Mouse (Mus musculus): Measurements from ENCODE around the gene C1qc.

Gene C1qc

DNA sequence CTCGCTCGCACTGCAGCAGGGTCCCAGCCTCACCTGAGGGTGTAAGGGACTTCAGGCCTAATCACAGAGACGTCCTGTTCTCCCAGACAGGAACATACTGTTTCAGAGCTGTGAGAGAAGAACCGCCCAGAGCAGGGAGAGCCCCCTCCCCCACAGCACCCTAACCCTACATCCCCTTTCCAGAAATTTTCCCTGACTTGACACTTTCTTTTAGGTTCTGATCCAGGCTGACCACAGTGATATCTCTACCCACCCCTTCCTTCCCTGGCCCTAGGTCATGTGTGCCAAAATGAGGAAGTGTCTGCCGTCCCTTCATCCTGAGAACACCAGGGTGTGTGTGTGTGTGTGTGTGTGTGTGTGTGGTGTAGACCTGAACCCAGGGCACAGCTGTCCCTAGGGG lies at the start of gene C1qc:
Gene C1qc, minus strand, starts transcription at position 255 of the 400 bp plus-strand sequence.
- no peak for DNase-seq (ENCODE audit: low spot score in 2 of 2)

DNA sequence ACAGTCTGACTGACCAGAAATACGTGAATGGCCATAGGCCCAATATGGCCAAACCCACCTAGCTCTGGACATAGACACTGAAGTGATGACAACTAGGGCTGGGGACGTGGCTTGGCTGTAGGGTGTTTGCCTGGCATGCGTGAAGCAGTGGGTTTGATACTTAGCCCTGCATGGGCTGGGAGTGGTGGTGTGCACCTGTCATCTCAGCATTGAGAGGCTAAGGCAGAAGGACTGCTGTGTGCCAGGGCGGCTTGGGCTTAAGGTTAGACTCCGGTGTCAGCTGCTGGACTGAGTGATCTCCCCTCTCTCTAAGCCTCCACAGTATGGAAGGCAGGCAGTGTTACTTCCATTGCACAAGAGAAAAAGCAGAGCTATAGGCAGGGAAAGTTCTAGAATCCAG lies 45.1 kb upstream of the C1qc start:
- DNase-seq (ENCODE audit: low spot score in 2 of 2): no peak

DNA sequence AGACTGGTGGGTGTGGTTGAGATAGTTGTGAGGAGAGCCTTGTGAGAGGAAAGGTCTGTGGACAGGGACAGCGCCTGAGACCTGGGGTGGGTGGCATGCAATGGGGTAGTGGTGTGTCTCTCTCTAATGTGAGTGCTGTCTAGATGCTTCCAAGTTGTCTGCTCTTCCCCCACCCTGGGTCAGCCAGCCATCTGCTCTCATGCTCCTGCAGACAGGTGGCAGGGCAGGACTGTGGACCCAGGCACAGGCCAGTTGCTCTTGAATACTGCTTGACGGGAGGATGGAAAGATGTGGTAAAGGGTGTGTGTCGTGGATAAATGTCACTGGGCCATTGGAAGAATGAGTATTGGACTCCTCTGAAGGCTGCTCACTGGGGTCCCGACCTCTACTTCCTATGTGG lies 44.5 kb upstream of the C1qc start:
- no peak for DNase-seq (ENCODE audit: low spot score in 2 of 2)

DNA sequence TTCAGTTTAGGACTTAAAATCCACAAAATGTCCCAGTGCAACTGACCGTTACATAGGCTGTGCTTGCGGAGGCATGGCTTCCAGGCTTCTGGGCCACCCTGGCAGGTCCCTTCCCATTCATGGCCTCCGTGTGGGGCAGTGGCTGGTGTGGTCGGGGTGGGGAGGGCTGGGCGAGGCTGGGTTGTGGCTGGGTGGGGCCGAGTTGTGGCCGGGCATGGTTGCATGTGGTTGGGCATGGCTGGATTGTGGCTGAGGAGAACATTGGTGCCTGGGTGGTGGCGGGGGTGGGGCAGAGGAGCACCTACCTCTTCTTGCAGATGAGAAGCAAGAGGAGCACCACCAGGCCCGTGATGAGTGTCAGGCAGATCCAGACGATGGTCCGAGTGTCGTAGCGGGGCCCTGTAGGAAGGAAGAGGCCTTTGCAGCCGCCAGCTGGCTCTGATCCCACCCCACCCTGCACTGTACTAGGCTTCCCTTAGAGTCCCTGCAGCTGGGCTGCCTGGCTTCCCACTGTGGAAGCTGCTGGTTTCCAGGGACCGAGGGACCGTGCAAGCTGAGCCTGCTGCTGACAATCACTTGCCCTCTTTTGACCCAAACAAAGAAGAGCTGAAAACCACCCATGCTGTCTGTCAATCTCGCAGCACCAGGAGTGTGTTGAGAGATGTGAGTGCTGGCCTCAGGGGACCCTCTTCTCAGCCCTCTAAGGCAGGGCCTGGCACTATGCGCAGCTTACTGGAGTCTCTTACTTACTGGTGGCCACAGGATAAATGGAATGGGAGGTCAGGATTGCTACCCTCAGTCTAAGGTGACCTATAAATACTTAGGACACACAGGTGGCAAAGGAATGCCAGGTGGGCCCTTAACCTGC lies 42.1 kb upstream of the C1qc start:
- DNase-seq (ENCODE audit: low spot score in 2 of 2): no peak

DNA sequence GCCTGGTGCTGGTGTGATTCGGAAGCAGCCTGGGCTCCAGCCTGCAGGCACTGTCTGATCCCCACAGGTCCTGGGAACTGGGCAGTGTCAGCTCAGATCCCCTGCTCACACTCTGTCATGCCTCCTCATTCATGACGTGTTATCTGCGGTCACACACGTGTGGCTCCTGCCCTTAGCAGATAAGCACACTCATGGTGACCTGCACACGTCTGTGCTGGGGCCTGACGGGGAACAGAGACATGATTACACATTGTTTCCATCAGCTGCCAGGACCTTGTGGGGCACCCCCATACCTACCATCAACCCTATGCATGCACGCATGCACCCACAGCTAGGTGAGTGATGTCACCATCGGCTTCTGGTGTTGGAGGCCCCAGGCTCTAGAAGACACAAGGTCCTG lies 37.6 kb upstream of the C1qc start:
- peak in 1 of 2 experiments; percentile 4 for DNase-seq (ENCODE audit: low spot score in 2 of 2)

DNA sequence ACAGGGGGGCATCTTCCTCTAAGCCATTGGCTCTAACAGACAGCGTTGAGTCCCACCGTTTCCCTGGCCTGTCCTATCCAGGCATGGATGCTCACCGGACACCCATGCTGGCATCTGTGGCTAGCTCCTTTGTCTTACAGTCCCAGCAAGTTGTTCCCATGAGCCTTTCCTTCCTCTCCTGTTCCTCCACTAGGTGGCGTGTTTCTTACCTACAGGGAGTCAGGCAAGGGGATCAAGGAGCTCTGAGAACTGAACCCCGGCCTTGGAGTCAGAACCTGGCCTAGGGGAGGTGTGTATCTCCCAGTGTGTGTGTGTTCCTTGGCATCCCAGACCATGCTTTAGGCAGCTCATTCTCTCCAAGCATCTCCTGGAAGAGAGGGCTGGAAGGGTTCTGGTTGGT lies 36.1 kb upstream of the C1qc start:
- DNase-seq (ENCODE audit: low spot score in 2 of 2): peak in 1 of 2 experiments; percentile 21

DNA sequence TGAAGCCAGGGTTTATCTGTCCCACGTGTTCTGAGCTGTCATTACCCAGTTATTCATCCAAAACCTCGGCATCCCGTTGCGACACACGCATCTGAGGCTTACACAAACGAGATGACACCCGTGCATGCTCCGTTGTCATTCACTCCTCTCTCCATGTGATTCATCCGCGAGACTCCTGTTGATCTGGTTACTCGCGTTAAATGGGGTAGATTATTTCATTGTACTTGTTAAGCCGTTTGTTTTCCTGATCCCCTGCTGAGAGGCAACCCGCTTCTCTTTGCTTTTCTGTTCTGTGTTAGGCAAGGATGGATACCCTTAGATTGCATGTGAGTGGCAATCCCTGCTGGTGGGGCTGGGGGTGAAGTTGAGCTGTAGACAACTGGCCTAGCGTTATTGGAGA lies 32.9 kb upstream of the C1qc start:
- no peak for DNase-seq (ENCODE audit: low spot score in 2 of 2)

DNA sequence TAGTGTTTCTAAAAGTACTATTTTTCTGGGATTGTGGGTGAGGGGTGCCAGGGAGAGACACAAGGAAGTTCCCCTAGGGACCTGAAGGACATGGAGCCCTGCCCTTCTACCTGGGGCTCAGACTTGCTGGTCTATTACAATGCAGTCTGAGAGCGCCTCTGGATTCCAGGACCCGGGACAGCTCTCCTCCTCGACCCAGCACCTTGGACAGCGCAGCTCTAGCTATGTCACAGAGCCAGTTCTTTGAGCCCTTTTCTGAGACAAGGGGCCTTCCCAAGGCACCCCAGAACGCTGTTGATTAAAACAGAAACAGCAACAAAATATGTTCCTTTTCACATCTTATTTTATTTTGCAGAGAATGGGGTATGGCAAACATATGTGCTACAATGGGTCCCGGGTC lies 31.7 kb upstream of the C1qc start:
- DNase-seq (ENCODE audit: low spot score in 2 of 2): no peak

DNA sequence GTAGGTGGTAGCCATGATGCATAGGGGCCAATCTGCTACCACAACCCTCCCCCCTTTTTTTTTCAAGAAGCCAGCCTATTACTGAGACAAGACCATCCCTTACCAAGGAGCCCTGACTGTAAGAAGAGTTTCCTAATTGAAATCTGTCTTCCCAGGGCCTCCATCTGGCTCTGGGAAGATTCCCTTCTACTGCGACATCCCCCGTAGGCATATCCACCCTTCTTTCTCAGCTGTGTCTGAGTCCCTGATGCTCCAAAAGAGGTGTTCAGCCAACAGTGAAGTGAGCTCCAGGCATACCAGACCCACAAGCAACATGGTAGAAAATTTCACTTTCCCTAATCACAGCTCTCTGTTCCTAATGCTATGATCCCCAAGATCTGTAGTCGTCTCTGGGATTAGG lies 26.7 kb upstream of the C1qc start:
- DNase-seq (ENCODE audit: low spot score in 2 of 2): no peak

DNA sequence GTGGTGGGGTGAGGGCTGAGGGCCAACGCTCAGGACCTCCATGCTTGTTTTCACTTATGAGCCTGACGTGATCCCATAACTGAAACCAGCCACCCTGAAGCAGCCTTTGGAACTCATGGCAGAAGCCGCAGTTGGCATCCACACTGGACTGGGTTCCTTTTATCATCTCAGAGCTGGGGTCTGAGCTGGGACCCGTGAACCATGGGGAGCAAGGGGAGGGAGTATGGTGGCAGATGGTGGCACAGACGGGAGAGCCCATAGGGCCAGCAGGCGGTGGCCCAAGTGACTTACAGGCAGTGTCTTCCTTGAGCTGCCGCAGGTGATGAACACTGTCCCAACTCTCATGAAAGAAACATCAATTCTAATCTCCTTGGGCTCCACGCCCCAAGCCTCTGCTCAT lies 26.0 kb upstream of the C1qc start:
- DNase-seq (ENCODE audit: low spot score in 2 of 2): no peak

DNA sequence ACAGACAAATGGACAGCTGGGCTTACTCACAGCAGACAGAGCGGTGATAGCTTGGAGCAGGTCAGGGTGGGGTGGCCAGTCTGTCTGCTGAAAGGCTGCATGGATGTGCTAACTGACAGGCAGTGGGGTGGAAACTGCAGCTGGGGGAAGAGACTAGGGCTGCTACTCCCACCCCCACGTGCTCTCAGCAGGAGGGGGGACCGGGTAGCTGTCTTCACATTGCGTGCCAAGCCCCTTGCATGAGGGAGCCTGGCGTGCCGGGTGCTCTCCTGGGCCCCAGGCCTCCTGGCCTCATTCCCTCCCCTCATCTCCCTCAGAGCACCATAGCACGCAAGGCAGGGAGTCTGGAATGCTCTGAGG lies 24.3 kb upstream of the C1qc start:
- DNase-seq (ENCODE audit: low spot score in 2 of 2): no peak

DNA sequence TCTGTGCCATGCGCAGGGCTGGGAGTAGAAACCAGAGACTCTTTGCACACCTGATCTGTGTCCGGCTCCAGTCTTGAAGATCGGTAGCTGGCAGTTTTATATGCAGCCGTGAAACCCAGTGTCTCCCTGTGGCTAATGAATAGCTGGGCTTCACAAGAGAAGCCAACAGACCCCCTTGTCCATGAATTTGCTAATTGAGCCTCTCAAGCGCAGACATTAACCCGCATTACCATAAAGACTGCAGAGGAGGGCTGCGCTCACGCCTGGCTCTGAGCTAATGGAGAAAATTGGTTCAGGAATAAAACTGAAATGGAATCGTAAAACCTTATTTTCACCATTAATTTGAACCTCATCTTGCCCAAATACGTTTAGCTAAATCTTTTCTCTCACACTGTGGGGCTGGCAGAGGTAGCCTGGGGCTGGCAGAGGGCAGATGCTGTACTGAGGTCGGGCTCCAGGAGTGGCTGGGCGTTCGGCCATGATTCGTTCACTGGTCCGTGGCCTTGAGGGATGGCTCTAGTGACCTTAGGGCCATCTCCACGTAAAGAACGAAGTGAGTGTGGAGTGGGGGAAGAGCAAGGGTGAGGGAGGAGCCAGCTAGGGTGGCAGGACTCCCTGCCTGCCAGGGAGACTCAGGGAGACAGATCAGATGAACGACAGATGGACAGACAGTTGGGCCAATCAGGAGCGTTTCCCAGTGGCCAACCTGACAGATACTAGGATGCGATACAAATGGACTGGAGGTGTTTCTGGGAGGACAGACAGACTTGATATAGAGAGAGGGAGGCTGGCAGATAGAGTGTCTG lies 23.7 kb upstream of the C1qc start:
- no peak for DNase-seq (ENCODE audit: low spot score in 2 of 2)

DNA sequence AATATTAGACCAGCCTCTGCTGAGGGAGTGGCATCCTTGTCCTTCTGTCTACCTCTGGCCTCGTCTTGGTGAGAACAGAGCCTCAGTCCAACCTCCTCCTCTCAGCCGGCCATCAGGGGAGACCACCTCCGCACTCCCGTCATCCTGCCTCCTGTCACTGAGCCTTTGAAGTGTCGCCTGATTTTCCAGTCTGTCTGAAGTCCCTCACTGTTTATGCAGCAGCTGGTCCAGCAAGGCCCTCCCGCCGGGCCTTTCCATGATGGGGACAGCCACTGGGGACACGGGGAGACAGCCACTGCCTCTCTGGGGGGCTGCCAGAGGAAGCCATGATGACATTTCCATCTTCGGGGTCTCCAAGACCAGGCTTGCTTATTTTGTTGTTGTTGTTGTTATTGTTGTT lies 20.0 kb upstream of the C1qc start:
- DNase-seq (ENCODE audit: low spot score in 2 of 2): no peak

DNA sequence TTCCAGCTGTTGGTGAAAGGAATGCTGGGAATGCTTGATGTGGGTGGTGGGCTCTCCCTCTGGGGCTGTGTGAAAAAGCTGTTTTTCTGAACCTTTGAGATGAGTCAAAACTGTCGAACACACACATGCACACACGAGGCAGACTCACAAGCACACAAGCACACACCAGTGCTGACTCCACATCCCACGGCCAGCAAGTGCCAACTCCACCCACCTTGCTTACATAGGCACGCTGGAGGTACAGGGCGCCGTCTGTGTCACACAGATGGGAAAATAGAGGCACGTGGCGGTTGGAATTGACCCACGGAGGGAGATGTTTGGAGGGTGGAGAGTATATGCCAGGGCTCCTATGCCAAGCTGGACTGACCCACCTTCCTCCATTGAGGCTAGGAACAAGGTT lies 18.9 kb upstream of the C1qc start:
- no peak for DNase-seq (ENCODE audit: low spot score in 2 of 2)

DNA sequence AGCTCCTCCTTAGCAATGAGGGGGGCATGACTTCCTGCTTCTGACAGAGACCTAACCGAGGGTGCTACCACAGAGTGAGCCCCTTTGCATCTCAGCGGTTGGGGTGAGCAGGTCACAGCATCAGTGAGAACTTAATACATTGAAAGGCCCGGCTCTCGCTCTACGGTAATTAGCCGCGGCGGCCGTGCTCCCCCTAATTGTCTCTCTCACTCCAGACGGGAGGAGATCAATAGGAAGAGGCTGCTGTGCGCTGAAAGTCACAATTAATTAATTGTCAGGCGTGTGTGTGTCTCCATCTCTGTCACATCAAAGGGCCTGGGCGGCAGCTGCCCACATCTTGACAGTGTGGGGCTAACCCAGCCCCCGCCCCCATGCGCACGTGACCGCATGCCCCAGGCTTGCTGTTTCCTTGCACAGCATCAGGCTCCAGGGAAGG lies 18.4 kb upstream of the C1qc start:
- no peak for DNase-seq (ENCODE audit: low spot score in 2 of 2)

DNA sequence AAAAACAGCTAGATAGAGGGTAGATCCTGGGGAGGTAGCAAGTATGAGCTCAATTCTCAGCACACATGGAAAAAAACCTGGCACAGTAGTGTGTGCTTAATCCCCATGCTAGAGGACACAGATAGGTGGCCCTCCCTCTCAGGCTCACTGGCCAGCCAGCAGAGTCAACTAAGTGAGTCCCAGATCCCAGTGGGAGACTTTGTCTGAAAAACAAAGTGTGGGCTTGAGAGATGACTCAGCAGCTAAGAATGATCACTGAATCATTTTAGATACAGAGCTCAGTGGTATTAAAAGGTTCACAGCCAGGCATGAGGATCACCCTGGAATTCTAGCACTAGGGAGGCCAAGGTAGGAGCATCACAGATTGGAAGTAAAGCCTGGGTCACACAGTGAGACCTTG lies 14.9 kb upstream of the C1qc start:
- no peak for DNase-seq (ENCODE audit: low spot score in 2 of 2)

DNA sequence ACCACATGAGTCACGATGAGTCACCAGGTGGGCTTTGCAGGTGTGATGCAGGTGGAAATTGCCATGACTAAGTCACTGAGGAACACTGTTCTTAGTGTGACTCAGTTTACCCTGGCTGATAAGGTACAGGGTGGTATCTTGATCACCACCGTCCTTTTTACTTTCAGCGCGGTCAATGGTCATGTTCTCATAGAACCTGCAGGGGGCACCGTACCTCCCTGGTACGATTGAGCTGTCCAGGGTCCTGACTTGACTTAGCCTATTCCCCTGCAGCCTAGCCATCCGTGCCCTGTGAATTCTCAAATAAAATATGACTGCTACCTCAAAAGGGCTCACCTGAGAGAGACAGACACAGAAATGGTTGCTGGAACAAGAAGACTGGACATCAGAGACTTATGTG lies 14.2 kb upstream of the C1qc start:
- no peak for DNase-seq (ENCODE audit: low spot score in 2 of 2)

DNA sequence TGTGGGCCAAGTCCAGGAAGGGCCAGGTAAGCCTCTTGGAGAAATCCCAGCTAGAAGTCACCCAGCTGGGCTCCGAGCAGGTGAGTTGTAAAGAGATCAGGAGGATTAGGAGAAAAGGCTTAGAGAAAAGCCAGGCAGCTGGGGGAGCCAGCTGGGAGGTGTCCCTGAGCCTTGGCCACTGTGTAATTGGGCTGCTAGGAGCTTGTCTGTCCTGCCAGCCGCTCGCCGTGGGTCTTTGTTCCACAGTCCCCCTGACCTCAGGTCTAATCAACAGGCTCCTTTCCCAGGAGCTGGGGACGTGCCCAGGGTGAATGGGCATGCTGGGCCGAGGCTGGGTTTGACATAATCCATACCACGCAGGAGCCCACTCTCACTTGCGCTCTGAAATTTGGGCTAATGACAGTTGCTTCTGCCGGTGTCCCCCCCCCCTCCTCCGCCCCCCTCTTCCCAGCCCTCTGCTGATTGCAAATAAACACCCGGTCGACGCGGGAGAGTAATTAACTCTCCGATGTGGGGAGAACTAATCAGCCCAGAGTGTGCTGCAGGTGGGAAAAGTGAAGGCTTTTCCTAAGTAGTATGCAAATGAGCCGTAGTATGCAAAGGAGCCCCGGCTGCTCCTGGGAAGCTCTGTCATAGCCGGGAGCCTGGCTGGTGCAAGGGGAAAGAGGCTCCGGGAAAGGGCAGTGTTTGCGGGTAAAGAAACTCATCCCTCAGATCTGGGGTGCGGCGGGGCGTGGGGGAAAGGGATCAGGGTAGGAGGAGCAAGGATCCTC lies 12.1 kb upstream of the C1qc start:
- no peak for DNase-seq (ENCODE audit: low spot score in 2 of 2)

DNA sequence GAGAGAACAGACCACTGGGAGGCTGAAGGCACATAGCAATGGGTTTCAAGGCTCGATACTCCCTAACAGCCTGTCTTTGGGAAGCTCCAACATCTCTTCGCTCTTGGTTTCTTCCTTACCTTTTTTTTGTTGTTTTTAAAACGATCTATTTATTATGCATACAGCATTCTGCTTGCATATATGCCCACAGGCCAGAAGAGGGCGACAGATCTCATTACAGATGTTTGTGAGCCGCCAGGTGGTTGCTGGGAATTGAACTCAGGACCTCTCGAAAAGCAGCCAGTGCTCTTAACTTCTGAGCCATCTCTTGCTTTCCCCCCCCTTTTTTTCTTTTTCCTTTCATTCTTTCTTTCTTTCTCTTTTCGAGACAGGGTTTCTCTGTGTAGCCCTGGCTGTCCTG lies 6.3 kb upstream of the C1qc start:
- no peak for DNase-seq (ENCODE audit: low spot score in 2 of 2)

DNA sequence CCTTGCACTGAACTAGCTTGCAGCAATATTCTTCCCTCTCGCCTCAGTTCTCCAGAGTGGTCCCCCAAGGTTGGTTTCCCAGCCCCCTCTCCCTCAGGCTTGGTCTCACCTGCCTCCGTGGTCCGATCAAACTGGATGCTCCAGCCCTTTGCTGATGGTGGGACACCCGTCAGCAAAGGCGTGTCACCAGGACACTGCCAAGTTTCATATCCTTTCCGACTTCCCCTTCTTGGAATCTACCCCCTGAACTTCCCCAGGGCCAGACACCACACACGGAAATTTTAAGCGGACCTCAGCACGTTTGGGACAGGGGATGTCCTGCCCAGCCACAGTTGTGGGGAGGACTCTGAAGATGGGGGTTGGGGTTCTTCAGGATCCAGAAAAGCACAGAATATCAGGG lies 5.8 kb upstream of the C1qc start, which contains the start of gene C1qa:
Gene C1qa, minus strand, starts transcription at position 167 of the 400 bp plus-strand sequence.
- DNase-seq (ENCODE audit: low spot score in 2 of 2): peak; percentile 5 to 24

DNA sequence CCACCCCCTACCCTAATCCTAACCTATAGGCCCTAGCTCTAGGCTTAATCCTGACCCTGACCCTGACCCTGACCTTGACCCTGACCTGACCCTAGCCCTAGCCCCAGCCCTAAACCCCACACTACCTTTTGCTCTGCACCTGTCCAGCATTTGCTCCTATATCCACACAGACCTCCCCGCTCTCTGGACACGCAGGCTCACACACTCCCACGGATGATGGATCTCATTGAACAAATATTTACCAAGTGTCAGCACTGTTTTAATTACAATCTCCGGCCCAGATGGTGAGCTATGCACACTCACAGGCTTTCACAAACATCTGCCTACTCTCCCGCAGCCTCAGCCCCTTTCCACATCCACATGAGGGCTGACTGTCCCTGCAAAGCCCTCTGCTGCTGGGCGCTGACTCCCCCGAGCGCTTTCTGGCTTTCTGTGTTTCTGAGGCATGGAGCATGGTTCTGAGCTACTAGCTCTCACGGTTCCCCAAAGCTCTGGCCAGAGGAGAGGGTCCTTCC lies 5.3 kb upstream of the C1qc start:
- no peak for DNase-seq (ENCODE audit: low spot score in 2 of 2)

DNA sequence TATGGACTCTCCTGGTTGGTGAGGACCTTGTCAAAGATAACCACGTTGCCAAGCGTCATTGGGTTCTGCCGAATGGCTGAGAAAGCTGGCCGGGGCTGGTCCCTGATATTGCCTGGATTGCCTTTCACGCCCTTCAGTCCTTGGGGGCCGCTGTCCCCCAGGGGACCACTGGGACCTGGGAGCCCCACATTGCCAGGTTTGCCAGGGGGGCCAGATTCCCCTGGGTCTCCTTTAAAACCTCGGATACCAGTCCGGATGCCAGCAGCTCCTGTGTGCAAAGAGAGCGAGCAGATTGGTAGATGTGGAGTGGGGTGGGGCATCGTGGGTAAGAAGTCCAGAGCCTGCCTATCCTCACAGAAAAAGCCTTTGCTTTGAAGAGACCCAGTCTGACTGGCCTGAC lies 3.6 kb upstream of the C1qc start:
- DNase-seq (ENCODE audit: low spot score in 2 of 2): no peak

Measured in spleen, postnatal 36 days (tissue).